Mouse (Mus musculus): ENCODE results near the gene Gm6370.

DNA sequence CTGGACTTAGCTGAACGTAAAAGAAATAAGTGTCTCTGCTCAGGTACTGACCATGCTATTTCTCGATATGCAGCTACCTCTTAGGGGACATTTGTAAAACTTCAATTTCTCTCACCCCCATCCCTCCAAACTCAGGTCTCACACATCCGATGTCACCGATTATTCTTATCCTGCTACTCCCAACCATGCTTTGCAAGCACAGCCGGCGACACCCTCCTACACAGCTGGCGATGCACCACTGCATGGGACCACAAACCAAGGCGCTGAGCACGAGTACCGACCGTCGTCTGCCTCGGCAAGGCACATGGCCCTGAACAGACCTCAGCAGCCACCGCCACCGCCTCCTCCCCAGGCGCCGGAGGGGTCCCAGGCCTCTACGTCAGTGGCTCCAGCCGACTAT lies 24.5 kb upstream of the Gm6370 start:
- no peak for TF ChIP-seq CTCF (IDR thresholded peaks at IDR 0.05; ENCODE audit: low read depth, low read length)
- no peak for TF ChIP-seq GATA1 (IDR thresholded peaks at IDR 0.05; ENCODE audit: borderline replicate concordance, low read length)
- TF ChIP-seq TAL1 (conservative IDR thresholded peaks at IDR 0.05; ENCODE audit: low read depth, low read length) = no peak
- no peak for TF ChIP-seq POLR2AphosphoS5 (IDR thresholded peaks at IDR 0.05; ENCODE audit: insufficient replicate concordance, low read depth, low read length)
